Mouse (Mus musculus): ENCODE data around the gene Cyp2r1. TPM values are rescaled to one million over a fixed set of nuclear protein-coding genes. Genes with fewer than 3 reads are reported as not detected.
"Not testable (repeated sequence)": the region's sequence is repeated elsewhere in the genome, so short reads cannot be mapped to it uniquely, and the experiment has no call there.

The Cyp2r1 gene
- 1 to 10 TPM; 1.1 to 2.4 TPM for polyA plus RNA-seq (2017; shearing (Covaris generic))

- ATAC-seq = peak; percentile 97
Measured at GRCm38 (mm10) chr7:114562531-114563241, at the start of gene Cyp2r1. Gene Cyp2r1, minus strand, starts transcription at chr7:114562972.

GRCm38 (mm10) chr7:114594391-114594790 is 31.6 kb upstream of the Cyp2r1 start:
- not testable (repeated sequence) for ATAC-seq

DNA sequence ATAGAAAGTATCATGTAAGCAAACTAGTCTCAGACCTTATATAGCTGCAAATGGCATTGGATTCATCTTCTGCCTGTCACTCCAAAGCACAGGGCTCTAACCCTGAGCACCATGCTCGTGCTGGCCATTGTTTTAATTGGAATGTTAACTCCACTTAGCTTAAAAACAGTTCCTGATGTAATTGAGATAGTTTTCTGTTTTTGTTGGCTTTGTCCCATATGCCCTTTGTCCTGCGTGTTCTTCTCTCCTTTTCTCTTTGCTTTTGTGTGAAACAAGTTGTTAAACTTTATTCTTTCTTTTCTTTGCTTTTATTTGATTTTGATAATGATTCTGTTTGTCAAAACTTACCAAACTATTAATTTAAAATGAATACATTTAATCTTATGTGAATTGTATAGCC is 19.7 kb upstream of the Cyp2r1 start:
- no peak for ATAC-seq

DNA sequence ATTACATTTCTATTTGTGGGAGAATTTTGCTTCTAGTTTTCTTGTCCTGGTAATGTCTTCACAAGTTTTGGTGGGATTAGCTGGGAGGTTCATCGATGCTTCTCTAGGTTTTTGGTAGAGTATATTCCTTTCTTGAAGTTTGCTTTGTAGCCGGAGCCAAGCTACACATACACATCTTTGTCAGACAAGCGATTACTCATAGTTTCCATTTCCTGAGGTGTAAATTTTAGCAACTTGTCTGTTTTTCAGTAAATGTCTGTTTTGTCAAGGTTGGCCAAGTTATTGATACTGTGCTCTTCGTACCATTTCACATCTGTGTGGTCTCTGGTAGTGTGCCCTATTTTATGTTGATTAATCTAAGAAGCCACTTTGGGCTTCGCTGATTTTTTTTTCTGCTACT is 18.4 kb upstream of the Cyp2r1 start:
- ATAC-seq = peak; percentile 81

GRCm38 (mm10) chr7:114580426-114580825 is 17.7 kb upstream of the Cyp2r1 start:
- peak; percentile 54 for ATAC-seq

- ATAC-seq = no peak
Measured at GRCm38 (mm10) chr7:114577665-114578064, 14.9 kb upstream of the Cyp2r1 start.

GRCm38 (mm10) chr7:114576931-114577330 is 14.2 kb upstream of the Cyp2r1 start:
- ATAC-seq = no peak

DNA sequence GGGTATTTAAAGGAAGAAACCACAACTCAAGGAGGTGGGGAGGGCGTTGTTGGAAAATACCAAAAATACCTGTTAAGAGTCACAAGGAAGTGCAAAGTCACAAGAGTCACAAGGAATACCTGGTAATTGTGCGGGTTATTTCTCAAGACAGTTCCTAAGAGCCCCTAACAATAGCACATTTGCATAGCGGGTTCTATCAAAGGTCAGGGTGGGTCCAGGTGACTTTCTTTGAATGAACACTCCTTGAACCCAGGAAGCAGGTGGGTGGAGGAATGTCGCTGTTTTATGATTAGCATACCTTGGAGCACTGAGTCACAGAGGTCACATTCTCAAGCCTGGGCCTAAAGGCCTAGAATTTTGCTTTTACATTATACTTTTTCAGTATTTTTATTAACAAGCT is 11.1 kb upstream of the Cyp2r1 start:
- ATAC-seq = not testable (repeated sequence)

DNA sequence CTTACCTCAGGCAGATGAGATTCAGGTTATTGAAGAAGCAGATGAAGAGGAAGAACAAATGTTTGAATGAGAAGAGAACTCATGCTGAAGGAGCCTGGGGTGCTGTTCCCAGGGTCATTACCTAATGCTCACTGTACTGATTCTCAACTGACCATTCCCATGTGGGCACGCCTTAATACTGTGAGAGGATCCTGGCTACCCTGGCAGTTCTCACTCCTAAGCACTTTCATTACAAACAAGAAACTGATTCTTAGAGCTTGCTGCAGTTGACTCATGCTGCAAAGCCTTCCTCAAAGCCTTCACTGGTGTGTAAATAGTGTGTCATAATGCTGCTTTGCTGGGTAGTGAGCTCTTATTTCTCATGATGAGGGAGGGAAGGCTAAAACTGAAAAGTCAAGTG is 26.6 kb downstream of the Cyp2r1 start:
- no peak for ATAC-seq

GRCm38 (mm10) chr7:114526245-114526644 is 36.5 kb downstream of the Cyp2r1 start:
- ATAC-seq = no peak

- ATAC-seq = no peak
Measured at GRCm38 (mm10) chr7:114520122-114520521, 42.6 kb downstream of the Cyp2r1 start.

GRCm38 (mm10) chr7:114508879-114509278 is 53.9 kb downstream of the Cyp2r1 start:
- ATAC-seq = no peak

Other genes with a start within 250 kb of the Cyp2r1 start
- gene Pde3b, start 147.7 kb downstream of the Cyp2r1 start, polyA plus RNA-seq (2017; shearing (Covaris generic)) = under 1 TPM; 0.75 to 0.76 TPM
- gene Calca, start 73.4 kb upstream of the Cyp2r1 start, polyA plus RNA-seq (2017; shearing (Covaris generic)) = not detected
- gene Calcb, start 155.7 kb upstream of the Cyp2r1 start, polyA plus RNA-seq (2017; shearing (Covaris generic)) = not detected
- gene Insc, start 180.7 kb upstream of the Cyp2r1 start, polyA plus RNA-seq (2017; shearing (Covaris generic)) = not detected